Mouse (Mus musculus) lung, postnatal 0 days (tissue): Measurements from ENCODE around the gene Arhgef17. TPM values are rescaled to one million over a fixed set of nuclear protein-coding genes. Genes with fewer than 3 reads are reported as not detected.

Experiments used
- ATAC-seq: fragments of 200-750 bp; cut with Nextera tagmentation; 2 replicates; pipeline ENCODE4 v1.8.0; 2017; ENCODE audit warnings: moderate library complexity
- DNase-seq: peaks from one replicate; pipeline ENCODE4 v3.0.0-alpha.2; 2016; ENCODE audit warnings: low spot score
- H3K27ac ChIP-seq: fragments of 300-500 bp; sonication (generic); 2 replicates; pipeline ENCODE4 v1.5.1; 2014; ENCODE audit warnings: antibody characterized with exemption, mild to moderate bottlenecking, low read length, mixed read lengths
- H3K27me3 ChIP-seq: fragments of 300-500 bp; sonication (generic); replicated peaks from 2 replicates; pipeline ENCODE4 v1.6.1; 2014; ENCODE audit warnings: low read length, mixed read lengths; ENCODE audit not compliant: insufficient read depth
- H3K36me3 ChIP-seq: fragments of 300-500 bp; sonication (generic); 2 replicates; pipeline ENCODE4 v1.6.1; 2014; ENCODE audit warnings: low read length, mixed read lengths; ENCODE audit not compliant: insufficient read depth
- H3K4me1 ChIP-seq: fragments of 300-500 bp; sonication (generic); 2 replicates; pipeline ENCODE4 v1.6.1; 2014; ENCODE audit warnings: antibody characterized with exemption, low read depth, low read length, mixed read lengths; ENCODE audit not compliant: insufficient read depth
- H3K4me2 ChIP-seq: fragments of 300-500 bp; sonication (generic); replicated peaks from 2 replicates; pipeline ENCODE4 v1.6.1; 2014; ENCODE audit warnings: low read depth, mild to moderate bottlenecking, low read length, moderate library complexity, mixed read lengths
- H3K4me3 ChIP-seq: fragments of 300-500 bp; sonication (generic); 2 replicates; pipeline ENCODE4 v1.5.1; 2014; ENCODE audit warnings: low read depth, low read length
- H3K9ac ChIP-seq: fragments of 300-500 bp; sonication (generic); replicated peaks from 2 replicates; pipeline ENCODE4 v1.6.1; 2014; ENCODE audit warnings: low read depth, mild to moderate bottlenecking
- H3K9me3 ChIP-seq: fragments of 300-500 bp; sonication (generic); 2 replicates; pipeline ENCODE4 v1.6.1; 2016; ENCODE audit warnings: low read length, mixed read lengths
- CTCF ChIP-seq: IDR thresholded peaks from 2 replicates; pipeline ENCODE4 v1.5.1; 2016; ENCODE audit warnings: antibody characterized with exemption, mild to moderate bottlenecking
- EP300 ChIP-seq: IDR thresholded peaks from 2 replicates; pipeline ENCODE4 v1.6.1; 2016; ENCODE audit warnings: antibody characterized with exemption, mild to moderate bottlenecking, control low read depth
- WGBS: fragments of 180-500 bp; shearing (Covaris S2); extraction: QIAGEN DNeasy Blood & Tissue Kit; methylation state at CpG from one replicate; pipeline ENCODE4 v1.1.7; 2014; 5-methylcytosine and 5-hydroxymethylcytosine counted together
- polyA plus RNA-seq: library from polyadenylated mRNA; unstranded; fragments of >200 nt; fragmentation: Nextera tagmentation; extraction: Ambion mirVana; gene quantifications from 2 replicates; pipeline ENCODE4 v1.2.1, GENCODE M21; 2015

Arhgef17 gene
- polyA plus RNA-seq, 1 experiment from 2014 or later: 5.8 TPM

GRCm38 (mm10) chr7:100893249-100894056 lies 38.5 kb downstream of the Arhgef17 start:
- H3K9me3 ChIP-seq: no peaks in the 10 kb centered on the region
- DNase-seq (no peak), ATAC-seq (peak; percentile 16)
- WGBS: 37% methylated on average over 20 of the region's 20 CpGs
- H3K4me3 ChIP-seq: no peak overlapping the region
- H3K27ac ChIP-seq: no peak overlapping the region
- H3K4me1 ChIP-seq: peaks cover 5% of the 10 kb centered on the region
- no peak overlapping the region for H3K4me2 ChIP-seq
- TF ChIP-seq CTCF (no peak), EP300 (no peak)
- peaks cover 12% of the 10 kb centered on the region for H3K36me3 ChIP-seq
- H3K27me3 ChIP-seq: no peaks in the 10 kb centered on the region
- H3K9ac ChIP-seq: no peak overlapping the region

GRCm38 (mm10) chr7:100886535-100886934 lies 45.4 kb downstream of the Arhgef17 start:
- H3K4me1 ChIP-seq: no peaks in the 10 kb centered on the region
- H3K9ac ChIP-seq: no peak overlapping the region
- H3K4me2 ChIP-seq: no peak overlapping the region
- H3K9me3 ChIP-seq: no peaks in the 10 kb centered on the region
- 29% methylated on average over 3 of the region's 3 CpGs for WGBS
- no peak overlapping the region for H3K27ac ChIP-seq
- DNase-seq (peak; percentile 53), ATAC-seq (no peak)
- H3K27me3 ChIP-seq: no peaks in the 10 kb centered on the region
- H3K4me3 ChIP-seq: no peak overlapping the region
- TF ChIP-seq CTCF: peak; percentile 87
- no peak for TF ChIP-seq EP300
- H3K36me3 ChIP-seq: peaks cover 43% of the 10 kb centered on the region

GRCm38 (mm10) chr7:100884460-100884859 lies 47.4 kb downstream of the Arhgef17 start:
- Histone ChIP-seq H3K27me3 (no peaks in the 10 kb centered on the region), H3K9me3 (no peaks in the 10 kb centered on the region), H3K4me3 (no peak overlapping the region), H3K36me3 (peaks cover 53% of the 10 kb centered on the region), H3K4me1 (no peaks in the 10 kb centered on the region), H3K27ac (no peak overlapping the region), H3K4me2 (no peak overlapping the region), H3K9ac (no peak overlapping the region)
- 95% methylated on average over 4 of the region's 4 CpGs for WGBS
- DNase-seq (no peak), ATAC-seq (no peak)
- no peak for TF ChIP-seq EP300

GRCm38 (mm10) chr7:100881950-100882349 lies 50.0 kb downstream of the Arhgef17 start:
- Histone ChIP-seq H3K9ac (no peak overlapping the region), H3K4me3 (no peak overlapping the region), H3K9me3 (no peaks in the 10 kb centered on the region), H3K4me1 (no peaks in the 10 kb centered on the region), H3K4me2 (no peak overlapping the region), H3K36me3 (peaks cover 72% of the 10 kb centered on the region), H3K27me3 (no peaks in the 10 kb centered on the region), H3K27ac (no peak overlapping the region)
- no peak for TF ChIP-seq EP300
- no peak for TF ChIP-seq CTCF
- no peak for ATAC-seq
- DNase-seq: no peak
- WGBS: 84% methylated on average over 4 of the region's 4 CpGs

- peaks cover 75% of the 10 kb centered on the region for H3K36me3 ChIP-seq
- WGBS: 84% methylated on average over 9 of the region's 9 CpGs
These were observed 50.4 kb downstream of the Arhgef17 start for GRCm38 (mm10) chr7:100881531-100881930.

GRCm38 (mm10) chr7:100879595-100879994 lies 52.3 kb downstream of the Arhgef17 start:
- WGBS: 19% methylated on average over 20 of the region's 20 CpGs
- Histone ChIP-seq H3K4me1 (no peaks in the 10 kb centered on the region), H3K9me3 (no peaks in the 10 kb centered on the region), H3K9ac (no peak overlapping the region), H3K27ac (no peak overlapping the region), H3K4me2 (no peak overlapping the region), H3K27me3 (no peaks in the 10 kb centered on the region), H3K4me3 (no peak overlapping the region), H3K36me3 (peaks cover 66% of the 10 kb centered on the region)
- TF ChIP-seq CTCF: peak; percentile 66
- no peak for TF ChIP-seq EP300
- DNase-seq (peak; percentile 72), ATAC-seq (peak; percentile 42)

More at GRCm38 (mm10) chr7:100881531-100881930, 50.4 kb downstream of the Arhgef17 start:
- Histone ChIP-seq H3K9ac (no peak overlapping the region), H3K4me3 (no peak overlapping the region), H3K27ac (no peak overlapping the region), H3K4me2 (no peak overlapping the region), H3K9me3 (no peaks in the 10 kb centered on the region), H3K27me3 (no peaks in the 10 kb centered on the region), H3K4me1 (no peaks in the 10 kb centered on the region)
- DNase-seq: no peak
- no peak for TF ChIP-seq EP300
- TF ChIP-seq CTCF: no peak
- ATAC-seq: no peak
